Mouse (Mus musculus) mouse embryonic stem cell (cell line): ENCODE measurements around the gene Prkar2b.

ENCODE experiments used
- in situ Hi-C, 2 experiments: fragments of 300-500 bp; cut with MboI; formaldehyde crosslinking; loops; 1 replicate in 1 of 2; 3 replicates in 1 of 2; pipeline ENCODE4 v1.14.3; 2019 to 2020; ENCODE audit warnings: low sequenced_read_pairs in 2 of 2, low pct_unique_long_range_greater_than_20kb in 1 of 2, mixed read lengths in 1 of 2; ENCODE audit not compliant: unreplicated experiment in 1 of 2

Gene Prkar2b

GRCm38 (mm10) chr12:31948101-31949000 is 112.7 kb downstream of the Prkar2b start:
- in situ Hi-C loops: loop anchor here in 1 of 2 experiments (25.0 kb wide), 1 partner anchor 811 kb away; no protein-coding TSS in a partner anchor

- in situ Hi-C loops: loop anchor here in 1 of 2 experiments (25.0 kb wide), 1 partner anchor 810 kb away; no protein-coding TSS in a partner anchor
These were observed 113.6 kb downstream of the Prkar2b start for GRCm38 (mm10) chr12:31947476-31947875.

GRCm38 (mm10) chr12:31944405-31944804 is 116.7 kb downstream of the Prkar2b start:
- in situ Hi-C loops: loop anchor here in 1 of 2 experiments (25.0 kb wide), 1 partner anchor 807 kb away; no protein-coding TSS in a partner anchor

GRCm38 (mm10) chr12:31943020-31943654 is 118.0 kb downstream of the Prkar2b start:
- in situ Hi-C loops: loop anchor here in 1 of 2 experiments (25.0 kb wide), 1 partner anchor 806 kb away; no protein-coding TSS in a partner anchor

- in situ Hi-C loops: loop anchor here in 1 of 2 experiments (25.0 kb wide), 1 partner anchor 802 kb away; no protein-coding TSS in a partner anchor
These were observed 122.1 kb downstream of the Prkar2b start for GRCm38 (mm10) chr12:31939026-31939425.

- in situ Hi-C loops: loop anchor here in 1 of 2 experiments (25.0 kb wide), 1 partner anchor 801 kb away; no protein-coding TSS in a partner anchor
These were observed 122.6 kb downstream of the Prkar2b start for GRCm38 (mm10) chr12:31938391-31938997.

- in situ Hi-C loops: loop anchor here in 1 of 2 experiments (25.0 kb wide), 1 partner anchor 800 kb away; no protein-coding TSS in a partner anchor
These were observed 123.5 kb downstream of the Prkar2b start for GRCm38 (mm10) chr12:31937613-31938012.

- in situ Hi-C loops: loop anchor here in 1 of 2 experiments (25.0 kb wide), 1 partner anchor 799 kb away; no protein-coding TSS in a partner anchor
These were observed 124.3 kb downstream of the Prkar2b start for GRCm38 (mm10) chr12:31936657-31937300.

GRCm38 (mm10) chr12:31931818-31932217 is 129.3 kb downstream of the Prkar2b start:
- in situ Hi-C loops: loop anchor here in 1 of 2 experiments (25.0 kb wide), 1 partner anchor 795 kb away; no protein-coding TSS in a partner anchor

GRCm38 (mm10) chr12:31928498-31928897 is 132.6 kb downstream of the Prkar2b start:
- in situ Hi-C loops: loop anchor here in 1 of 2 experiments (25.0 kb wide), 1 partner anchor 791 kb away; no protein-coding TSS in a partner anchor

- in situ Hi-C loops: loop anchor here in 1 of 2 experiments (25.0 kb wide), 1 partner anchor 789 kb away; no protein-coding TSS in a partner anchor
These were observed 134.4 kb downstream of the Prkar2b start for GRCm38 (mm10) chr12:31926661-31927061.

GRCm38 (mm10) chr12:31925343-31925742 is 135.8 kb downstream of the Prkar2b start:
- in situ Hi-C loops: loop anchor here in 1 of 2 experiments (25.0 kb wide), 1 partner anchor 788 kb away; no protein-coding TSS in a partner anchor

GRCm38 (mm10) chr12:31924135-31924534 is 137.0 kb downstream of the Prkar2b start:
- in situ Hi-C loops: no loop called here

GRCm38 (mm10) chr12:31920464-31921405 is 140.4 kb downstream of the Prkar2b start:
- in situ Hi-C loops: no loop called here

- in situ Hi-C loops: loop anchor here (5.0 to 10.0 kb wide), 2 partner anchors 410 to 412 kb away; no protein-coding TSS in a partner anchor
These were observed 143.9 kb downstream of the Prkar2b start for GRCm38 (mm10) chr12:31917245-31917644.

GRCm38 (mm10) chr12:31916691-31917090 is 144.4 kb downstream of the Prkar2b start:
- in situ Hi-C loops: loop anchor here (5.0 to 10.0 kb wide), 2 partner anchors 409 to 412 kb away; no protein-coding TSS in a partner anchor
